Mouse (Mus musculus): ENCODE measurements at regions not wholly inside any gene's neighbourhood (a gene's known extent, or its start where the extent isn't known, plus 50 kb on each side); places are given as distances from the start of the nearest gene placed in this dataset.

- Histone ChIP-seq H3K9ac (replicated peaks; ENCODE audit: low read length) (no peak overlapping the region), H3K27ac (no peak overlapping the region), H3K4me1 (ENCODE audit: insufficient read depth, low read length) (no peaks in the 10 kb centered on the region), H3K4me3 (ENCODE audit: low read length) (no peak overlapping the region), H3K4me2 (ENCODE audit: low read depth, low read length) (no peak overlapping the region), H3K27me3 (ENCODE audit: insufficient read depth, low read length) (no peaks in the 10 kb centered on the region), H3K36me3 (ENCODE audit: insufficient read depth, low read length) (no peaks in the 10 kb centered on the region), H3K9me3 (ENCODE audit: low read length) (no peaks in the 10 kb centered on the region)
- DNase-seq (ENCODE audit: low spot score) (no peak), ATAC-seq (no peak)
- no peak for TF ChIP-seq CTCF (IDR thresholded peaks at IDR 0.05; ENCODE audit: low read depth)
- WGBS = 48% methylated on average over 5 of the region's 5 CpGs
Observed at GRCm38 (mm10) chr10:14234005-14234602, 268.2 kb downstream of the Hivep2 start.

- ATAC-seq (no peak), DNase-seq (ENCODE audit: low spot score) (no peak)
- Histone ChIP-seq H3K4me3 (ENCODE audit: low read length) (no peak overlapping the region), H3K9me3 (ENCODE audit: low read length) (no peaks in the 10 kb centered on the region), H3K4me2 (ENCODE audit: low read depth, low read length) (no peak overlapping the region), H3K27me3 (ENCODE audit: insufficient read depth, low read length) (no peaks in the 10 kb centered on the region), H3K36me3 (ENCODE audit: insufficient read depth, low read length) (no peaks in the 10 kb centered on the region), H3K9ac (replicated peaks; ENCODE audit: low read length) (no peak overlapping the region), H3K27ac (no peak overlapping the region), H3K4me1 (ENCODE audit: insufficient read depth, low read length) (no peaks in the 10 kb centered on the region)
- 63% methylated on average over 3 of the region's 3 CpGs for WGBS
- TF ChIP-seq CTCF (IDR thresholded peaks at IDR 0.05; ENCODE audit: low read depth) = no peak
Observed at GRCm38 (mm10) chr10:14233335-14233734, 267.5 kb downstream of the Hivep2 start.

GRCm38 (mm10) chr10:14231464-14231863 is 265.6 kb downstream of the Hivep2 start:
- no peaks in the 10 kb centered on the region for H3K9me3 ChIP-seq (ENCODE audit: low read length)
- H3K36me3 ChIP-seq (ENCODE audit: insufficient read depth, low read length) = no peaks in the 10 kb centered on the region
- H3K27ac ChIP-seq = no peak overlapping the region
- DNase-seq (ENCODE audit: low spot score) (no peak), ATAC-seq (no peak)
- 89% methylated on average over 1 of the region's 1 CpGs for WGBS
- H3K9ac ChIP-seq (replicated peaks; ENCODE audit: low read length) = no peak overlapping the region
- no peaks in the 10 kb centered on the region for H3K27me3 ChIP-seq (ENCODE audit: insufficient read depth, low read length)
- no peak overlapping the region for H3K4me2 ChIP-seq (ENCODE audit: low read depth, low read length)
- no peak for TF ChIP-seq CTCF (IDR thresholded peaks at IDR 0.05; ENCODE audit: low read depth)
- H3K4me3 ChIP-seq (ENCODE audit: low read length) = no peak overlapping the region
- no peaks in the 10 kb centered on the region for H3K4me1 ChIP-seq (ENCODE audit: insufficient read depth, low read length)

- H3K27me3 ChIP-seq (ENCODE audit: insufficient read depth, low read length) = no peaks in the 10 kb centered on the region
- no peaks in the 10 kb centered on the region for H3K4me1 ChIP-seq (ENCODE audit: insufficient read depth, low read length)
- ATAC-seq (no peak), DNase-seq (ENCODE audit: low spot score) (no peak)
- no peak overlapping the region for H3K9ac ChIP-seq (replicated peaks; ENCODE audit: low read length)
- H3K4me2 ChIP-seq (ENCODE audit: low read depth, low read length) = no peak overlapping the region
- no peaks in the 10 kb centered on the region for H3K9me3 ChIP-seq (ENCODE audit: low read length)
- H3K27ac ChIP-seq = no peak overlapping the region
- H3K4me3 ChIP-seq (ENCODE audit: low read length) = no peak overlapping the region
- TF ChIP-seq CTCF (IDR thresholded peaks at IDR 0.05; ENCODE audit: low read depth) = peak; percentile 22; the same call in 1 of the 2 replicates
- H3K36me3 ChIP-seq (ENCODE audit: insufficient read depth, low read length) = no peaks in the 10 kb centered on the region
- WGBS = 93% methylated on average over 1 of the region's 1 CpGs
Observed at GRCm38 (mm10) chr10:14217284-14217683, 251.4 kb downstream of the Hivep2 start.

GRCm38 (mm10) chr10:14216191-14216992 is 250.5 kb downstream of the Hivep2 start:
- ATAC-seq (no peak), DNase-seq (ENCODE audit: low spot score) (no peak)
- Histone ChIP-seq H3K9ac (replicated peaks; ENCODE audit: low read length) (no peak overlapping the region), H3K4me2 (ENCODE audit: low read depth, low read length) (no peak overlapping the region), H3K27me3 (ENCODE audit: insufficient read depth, low read length) (no peaks in the 10 kb centered on the region), H3K4me1 (ENCODE audit: insufficient read depth, low read length) (no peaks in the 10 kb centered on the region), H3K27ac (no peak overlapping the region), H3K36me3 (ENCODE audit: insufficient read depth, low read length) (no peaks in the 10 kb centered on the region), H3K4me3 (ENCODE audit: low read length) (no peak overlapping the region), H3K9me3 (ENCODE audit: low read length) (no peaks in the 10 kb centered on the region)
- no peak for TF ChIP-seq CTCF (IDR thresholded peaks at IDR 0.05; ENCODE audit: low read depth)
- 79% methylated on average over 10 of the region's 10 CpGs for WGBS

GRCm38 (mm10) chr10:14215512-14215911 is 249.6 kb downstream of the Hivep2 start:
- no peak for TF ChIP-seq CTCF (IDR thresholded peaks at IDR 0.05; ENCODE audit: low read depth)

GRCm38 (mm10) chr10:14213536-14213935 is 247.7 kb downstream of the Hivep2 start:
- Histone ChIP-seq H3K4me1 (ENCODE audit: insufficient read depth, low read length) (no peaks in the 10 kb centered on the region), H3K36me3 (ENCODE audit: insufficient read depth, low read length) (no peaks in the 10 kb centered on the region), H3K9me3 (ENCODE audit: low read length) (no peaks in the 10 kb centered on the region), H3K9ac (replicated peaks; ENCODE audit: low read length) (no peak overlapping the region), H3K27ac (no peak overlapping the region), H3K4me3 (ENCODE audit: low read length) (no peak overlapping the region), H3K4me2 (ENCODE audit: low read depth, low read length) (no peak overlapping the region), H3K27me3 (ENCODE audit: insufficient read depth, low read length) (no peaks in the 10 kb centered on the region)
- WGBS = 79% methylated on average over 5 of the region's 5 CpGs
- DNase-seq (ENCODE audit: low spot score) = no peak
- no peak for ATAC-seq
- TF ChIP-seq CTCF (IDR thresholded peaks at IDR 0.05; ENCODE audit: low read depth) = no peak

More at GRCm38 (mm10) chr10:14215512-14215911, 249.6 kb downstream of the Hivep2 start:
- no peak overlapping the region for H3K9ac ChIP-seq (replicated peaks; ENCODE audit: low read length)
- no peak overlapping the region for H3K27ac ChIP-seq
- no peaks in the 10 kb centered on the region for H3K27me3 ChIP-seq (ENCODE audit: insufficient read depth, low read length)
- WGBS = 77% methylated on average over 4 of the region's 4 CpGs
- no peaks in the 10 kb centered on the region for H3K36me3 ChIP-seq (ENCODE audit: insufficient read depth, low read length)
- no peak overlapping the region for H3K4me3 ChIP-seq (ENCODE audit: low read length)
- no peak overlapping the region for H3K4me2 ChIP-seq (ENCODE audit: low read depth, low read length)
- DNase-seq (ENCODE audit: low spot score) (no peak), ATAC-seq (no peak)
- no peaks in the 10 kb centered on the region for H3K4me1 ChIP-seq (ENCODE audit: insufficient read depth, low read length)
- H3K9me3 ChIP-seq (ENCODE audit: low read length) = no peaks in the 10 kb centered on the region

Data from hindbrain, postnatal 0 days (tissue).